Mouse (Mus musculus) ES-Bruce4 (cell line): ENCODE data around the gene Pank1. TPM values are rescaled to one million over a fixed set of nuclear protein-coding genes. Genes with fewer than 3 reads are reported as not detected.

Experiments
- H3K27ac ChIP-seq: 2 replicates; pipeline ENCODE4 v1.5.1; 2012; ENCODE audit warnings: low read length, inconsistent platforms; ENCODE audit not compliant: insufficient read depth
- H3K27me3 ChIP-seq: 2 replicates; pipeline ENCODE4 v1.6.1; 2012; ENCODE audit warnings: mild to moderate bottlenecking, low read length, inconsistent platforms; ENCODE audit not compliant: control insufficient read depth, poor library complexity, insufficient read depth, severe bottlenecking
- H3K36me3 ChIP-seq: 2 replicates; pipeline ENCODE4 v1.6.1; 2012; ENCODE audit warnings: inconsistent platforms, mild to moderate bottlenecking, low read length, moderate library complexity; ENCODE audit not compliant: control insufficient read depth, poor library complexity, insufficient read depth, severe bottlenecking
- H3K4me1 ChIP-seq: one replicate; pipeline ENCODE4 v1.8.1; 2011; ENCODE audit warnings: low read length; ENCODE audit not compliant: control insufficient read depth, insufficient read depth
- H3K4me3 ChIP-seq: 2 replicates; pipeline ENCODE4 v1.5.1; 2011; ENCODE audit warnings: low read depth, mild to moderate bottlenecking, low read length
- H3K9ac ChIP-seq: 2 replicates; pipeline ENCODE4 v1.6.1; 2012; ENCODE audit warnings: low read depth, mild to moderate bottlenecking, inconsistent platforms; ENCODE audit not compliant: poor library complexity, severe bottlenecking
- H3K9me3 ChIP-seq: replicated peaks from 2 replicates; pipeline ENCODE4 v1.6.1; 2012; ENCODE audit warnings: mild to moderate bottlenecking, low read length, inconsistent platforms; ENCODE audit not compliant: control insufficient read depth, poor library complexity, insufficient read depth, severe bottlenecking
- CTCF ChIP-seq: IDR thresholded peaks from one replicate; pipeline ENCODE4 v1.8.1; 2011; ENCODE audit warnings: low read depth, low read length
- EP300 ChIP-seq: IDR thresholded peaks from 2 replicates; pipeline ENCODE4 v1.6.1; 2011; ENCODE audit warnings: low read depth, low read length; ENCODE audit not compliant: insufficient read depth
- POLR2A ChIP-seq: IDR thresholded peaks from one replicate; pipeline ENCODE4 v1.8.1; 2011; ENCODE audit warnings: low read length; ENCODE audit not compliant: insufficient read depth
- polyA plus RNA-seq: library from polyadenylated mRNA; stranded (reverse); fragments of >200 nt; gene quantifications from 2 replicates; pipeline ENCODE4 v1.2.4, GENCODE M21; 2011; ENCODE audit warnings: low read depth; ENCODE audit not compliant: missing spikeins, insufficient read depth, insufficient read length

Pank1 gene
- polyA plus RNA-seq, 1 experiment = 7.4 TPM

- Histone ChIP-seq H3K9me3 (no peaks in the 10 kb centered on the region), H3K36me3 (peaks cover 8% of the 10 kb centered on the region), H3K4me3 (no peak overlapping the region), H3K4me1 (peaks cover 2% of the 10 kb centered on the region), H3K9ac (no peak overlapping the region), H3K27ac (no peak overlapping the region), H3K27me3 (no peaks in the 10 kb centered on the region)
- TF ChIP-seq EP300 (no peak), CTCF (no peak), POLR2A (no peak)
Measured at GRCm38 (mm10) chr19:34920066-34920465, 40.8 kb upstream of the Pank1 start.

- Histone ChIP-seq H3K9ac (no peak overlapping the region), H3K9me3 (no peaks in the 10 kb centered on the region), H3K36me3 (no peaks in the 10 kb centered on the region), H3K27ac (no peak overlapping the region), H3K4me3 (no peak overlapping the region), H3K4me1 (no peaks in the 10 kb centered on the region), H3K27me3 (no peaks in the 10 kb centered on the region)
- TF ChIP-seq CTCF (no peak), EP300 (no peak), POLR2A (no peak)
Measured at GRCm38 (mm10) chr19:34912366-34912765, 33.1 kb upstream of the Pank1 start.

GRCm38 (mm10) chr19:34906772-34907171 is 27.5 kb upstream of the Pank1 start:
- TF ChIP-seq CTCF = no peak
- no peak for TF ChIP-seq POLR2A
- TF ChIP-seq EP300 = no peak
- Histone ChIP-seq H3K36me3 (no peaks in the 10 kb centered on the region), H3K27me3 (no peaks in the 10 kb centered on the region), H3K9me3 (0 out of 2 replicates have a peak, but pooled peaks cover 4% of the 10 kb centered on the region), H3K9ac (no peak overlapping the region), H3K27ac (no peak overlapping the region), H3K4me3 (no peak overlapping the region), H3K4me1 (no peaks in the 10 kb centered on the region)

- H3K27ac ChIP-seq = no peak overlapping the region
- H3K36me3 ChIP-seq = no peaks in the 10 kb centered on the region
- no peaks in the 10 kb centered on the region for H3K4me1 ChIP-seq
- no peak overlapping the region for H3K4me3 ChIP-seq
- TF ChIP-seq CTCF (no peak), POLR2A (no peak), EP300 (no peak)
- no peaks in the 10 kb centered on the region for H3K27me3 ChIP-seq
- H3K9ac ChIP-seq = no peak overlapping the region
- H3K9me3 ChIP-seq = 0 out of 2 replicates have a peak, but pooled peaks cover 4% of the 10 kb centered on the region
Measured at GRCm38 (mm10) chr19:34905424-34905823, 26.2 kb upstream of the Pank1 start.

GRCm38 (mm10) chr19:34904032-34904431 is 24.8 kb upstream of the Pank1 start:
- Histone ChIP-seq H3K4me1 (no peaks in the 10 kb centered on the region), H3K4me3 (no peak overlapping the region), H3K36me3 (no peaks in the 10 kb centered on the region), H3K9ac (no peak overlapping the region), H3K27ac (no peak overlapping the region), H3K27me3 (no peaks in the 10 kb centered on the region), H3K9me3 (0 out of 2 replicates have a peak, but pooled peaks cover 4% of the 10 kb centered on the region)
- TF ChIP-seq POLR2A (no peak), CTCF (no peak), EP300 (no peak)

GRCm38 (mm10) chr19:34901735-34902134 is 22.5 kb upstream of the Pank1 start:
- H3K9me3 ChIP-seq = 0 out of 2 replicates have a peak, but pooled peaks cover 4% of the 10 kb centered on the region
- no peak for TF ChIP-seq CTCF
- H3K4me3 ChIP-seq = no peak overlapping the region
- no peaks in the 10 kb centered on the region for H3K27me3 ChIP-seq
- no peaks in the 10 kb centered on the region for H3K36me3 ChIP-seq
- no peak overlapping the region for H3K9ac ChIP-seq
- no peak overlapping the region for H3K27ac ChIP-seq
- H3K4me1 ChIP-seq = no peaks in the 10 kb centered on the region
